Mouse (Mus musculus): ENCODE measurements around the gene Endod1. TPM values are rescaled to one million over a fixed set of nuclear protein-coding genes. Genes with fewer than 3 reads are reported as not detected.
A peak's percentile ranks its signal among the peaks of the same experiment; 100 is the strongest.

Gene Endod1
- polyA plus RNA-seq, 1 experiment, result 35.0 TPM

DNA sequence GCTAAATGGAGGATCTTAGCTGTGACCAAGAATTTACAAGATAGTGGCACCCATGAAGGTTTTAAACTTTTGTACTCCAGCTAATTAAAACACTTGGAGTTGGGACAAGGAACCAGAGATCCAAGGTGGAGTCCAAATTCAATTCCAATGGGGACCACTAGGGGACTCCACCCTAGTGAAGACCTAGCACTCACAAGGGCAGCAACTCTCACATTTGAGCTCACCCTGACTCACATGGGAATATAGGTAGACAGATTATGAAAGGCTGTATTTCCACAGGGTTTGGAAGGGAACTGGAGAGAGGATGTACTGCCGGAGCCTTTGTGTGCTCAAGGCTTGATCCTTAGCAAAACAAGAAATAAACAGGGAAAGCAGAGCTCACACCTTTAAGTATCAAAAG, 9.0 kb upstream of the Endod1 start:
- H3K27ac ChIP-seq (ENCODE audit: insufficient read depth, low read length), result no peak overlapping the region
- 91% methylated on average over 1 of the region's 1 CpGs for WGBS
- H3K4me1 ChIP-seq (ENCODE audit: control insufficient read depth, insufficient read depth, insufficient read length), result no peaks in the 10 kb centered on the region
- H3K4me3 ChIP-seq (ENCODE audit: extremely low read depth, insufficient read depth, insufficient read length), result no peak overlapping the region
- TF ChIP-seq POLR2A (IDR thresholded peaks at IDR 0.05; ENCODE audit: low read depth, low read length) (no peak), CTCF (IDR thresholded peaks at IDR 0.05; ENCODE audit: extremely low read depth, insufficient read depth, insufficient read length, insufficient replicate concordance) (no peak)
- no peaks in the 10 kb centered on the region for H3K36me3 ChIP-seq (ENCODE audit: control insufficient read depth, insufficient read depth, low read length)
- DNase-seq (ENCODE audit: low read depth in 1 of 2, low spot score in 2 of 2), result no peak
- H3K27me3 ChIP-seq (ENCODE audit: control insufficient read depth, insufficient read depth, low read length), result no peaks in the 10 kb centered on the region

DNA sequence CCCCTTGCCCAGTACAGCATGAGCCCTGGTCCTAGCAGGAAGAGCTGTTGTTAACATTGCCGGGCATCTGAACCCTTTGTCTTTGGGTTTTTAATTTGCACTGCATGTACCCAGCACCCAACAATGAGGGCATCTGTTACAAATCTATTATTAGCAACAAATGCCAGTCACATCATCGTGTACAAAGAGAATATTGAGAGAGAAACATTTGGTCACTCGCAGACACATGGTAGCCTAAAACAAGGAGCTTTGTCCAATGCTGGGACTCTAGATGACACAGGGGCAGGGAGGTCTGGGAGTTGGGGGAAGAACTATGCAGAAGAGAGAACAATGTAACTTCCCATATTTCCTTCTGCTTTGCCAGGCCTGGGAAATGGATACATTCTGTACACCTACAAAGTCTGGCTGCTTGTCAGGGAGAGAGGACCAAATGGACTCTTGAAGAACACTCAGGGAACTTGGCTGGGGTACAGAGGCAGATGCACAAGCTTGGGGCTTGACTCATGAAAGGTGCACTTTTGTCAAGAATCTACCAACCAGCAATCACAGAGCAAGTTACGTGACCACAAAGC, 7.8 kb upstream of the Endod1 start:
- whole genome bisulfite sequencing, result 82% methylated on average over 4 of the region's 4 CpGs
- H3K4me3 ChIP-seq (ENCODE audit: extremely low read depth, insufficient read depth, insufficient read length), result no peak overlapping the region
- no peak overlapping the region for H3K27ac ChIP-seq (ENCODE audit: insufficient read depth, low read length)
- H3K36me3 ChIP-seq (ENCODE audit: control insufficient read depth, insufficient read depth, low read length), result no peaks in the 10 kb centered on the region
- no peaks in the 10 kb centered on the region for H3K4me1 ChIP-seq (ENCODE audit: control insufficient read depth, insufficient read depth, insufficient read length)
- TF ChIP-seq CTCF (IDR thresholded peaks at IDR 0.05; ENCODE audit: extremely low read depth, insufficient read depth, insufficient read length, insufficient replicate concordance), result no peak
- no peak for TF ChIP-seq POLR2A (IDR thresholded peaks at IDR 0.05; ENCODE audit: low read depth, low read length)
- no peak for DNase-seq (ENCODE audit: low read depth in 1 of 2, low spot score in 2 of 2)
- no peaks in the 10 kb centered on the region for H3K27me3 ChIP-seq (ENCODE audit: control insufficient read depth, insufficient read depth, low read length)

DNA sequence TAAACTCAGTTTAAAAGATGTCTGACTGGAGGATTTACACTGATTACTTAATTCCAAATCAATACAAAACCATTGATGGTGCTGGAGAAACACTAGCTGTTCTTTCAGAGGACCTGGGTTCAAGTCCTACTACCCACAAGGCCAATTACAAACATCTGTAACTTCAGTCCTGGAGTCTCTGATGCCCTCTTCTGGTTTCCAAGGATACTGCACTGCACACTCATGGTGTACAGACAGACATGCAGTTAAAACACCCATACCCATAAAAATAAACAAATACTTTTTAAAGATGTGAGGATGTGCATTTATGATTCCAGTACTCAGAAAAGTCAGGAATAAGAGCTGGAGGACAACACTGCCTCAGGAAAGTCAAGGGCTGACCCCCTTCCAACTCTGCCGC, 6.7 kb upstream of the Endod1 start:
- no peak for DNase-seq (ENCODE audit: low read depth in 1 of 2, low spot score in 2 of 2)
- no peaks in the 10 kb centered on the region for H3K36me3 ChIP-seq (ENCODE audit: control insufficient read depth, insufficient read depth, low read length)
- 92% methylated on average over 1 of the region's 1 CpGs for WGBS

DNA sequence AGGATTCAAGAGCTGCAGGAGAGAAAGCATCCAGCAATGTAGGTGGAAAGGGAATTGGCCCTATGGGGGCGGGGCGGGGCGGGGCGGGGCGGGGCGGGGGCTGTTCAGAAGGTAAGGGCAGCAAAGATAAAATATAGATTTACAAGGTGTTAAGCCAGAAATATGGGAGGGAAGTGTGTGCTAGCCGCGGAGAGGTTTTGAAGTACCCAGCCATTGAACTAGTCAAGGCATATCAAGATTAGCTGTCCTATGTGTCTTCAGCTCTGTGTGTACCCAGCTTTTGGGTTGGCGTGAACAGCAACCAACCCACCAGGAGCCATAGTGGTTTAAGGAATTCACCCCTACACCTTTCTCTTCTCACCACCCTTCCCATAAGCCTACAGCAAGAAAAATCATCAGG, 5.5 kb upstream of the Endod1 start:
- no peak for DNase-seq (ENCODE audit: low read depth in 1 of 2, low spot score in 2 of 2)
- 83% methylated on average over 9 of the region's 9 CpGs for WGBS
- Histone ChIP-seq H3K4me1 (ENCODE audit: control insufficient read depth, insufficient read depth, insufficient read length) (0 out of 2 replicates have a peak, but pooled peaks cover under 1% of the 10 kb centered on the region), H3K27ac (ENCODE audit: insufficient read depth, low read length) (no peak overlapping the region), H3K36me3 (ENCODE audit: control insufficient read depth, insufficient read depth, low read length) (no peaks in the 10 kb centered on the region), H3K4me3 (ENCODE audit: extremely low read depth, insufficient read depth, insufficient read length) (no peak overlapping the region), H3K27me3 (ENCODE audit: control insufficient read depth, insufficient read depth, low read length) (no peaks in the 10 kb centered on the region)
- no peak for TF ChIP-seq CTCF (IDR thresholded peaks at IDR 0.05; ENCODE audit: extremely low read depth, insufficient read depth, insufficient read length, insufficient replicate concordance)
- no peak for TF ChIP-seq POLR2A (IDR thresholded peaks at IDR 0.05; ENCODE audit: low read depth, low read length)

More for the DNA sequence above, 6.7 kb upstream of the Endod1 start:
- Histone ChIP-seq H3K27me3 (ENCODE audit: control insufficient read depth, insufficient read depth, low read length) (no peaks in the 10 kb centered on the region), H3K4me1 (ENCODE audit: control insufficient read depth, insufficient read depth, insufficient read length) (no peaks in the 10 kb centered on the region), H3K4me3 (ENCODE audit: extremely low read depth, insufficient read depth, insufficient read length) (no peak overlapping the region), H3K27ac (ENCODE audit: insufficient read depth, low read length) (no peak overlapping the region)
- TF ChIP-seq POLR2A (IDR thresholded peaks at IDR 0.05; ENCODE audit: low read depth, low read length) (no peak), CTCF (IDR thresholded peaks at IDR 0.05; ENCODE audit: extremely low read depth, insufficient read depth, insufficient read length, insufficient replicate concordance) (peak; percentile 7; the same call in 1 of the 2 replicates)

DNA sequence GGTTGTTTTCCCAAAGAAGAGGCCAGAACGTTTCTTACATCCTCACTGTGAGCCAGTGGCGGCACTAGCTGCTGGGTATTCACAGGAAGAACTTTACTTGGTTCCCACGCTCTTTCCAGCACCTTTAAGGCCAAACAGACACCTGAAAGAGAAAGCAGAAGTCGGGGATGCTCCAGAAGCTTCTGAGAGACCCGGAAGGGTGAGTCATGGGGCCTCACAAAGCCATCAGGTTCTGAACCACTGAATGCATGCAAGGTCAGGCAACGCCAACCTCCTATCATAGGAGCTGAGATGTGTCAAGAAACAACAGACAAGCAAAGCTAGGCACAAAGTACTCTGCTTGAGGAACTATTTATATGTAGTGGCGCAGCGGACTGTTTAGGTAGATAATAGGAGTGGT, 4.4 kb upstream of the Endod1 start:
- DNase-seq (ENCODE audit: low read depth in 1 of 2, low spot score in 2 of 2), result peak; percentile 18 to 49
- WGBS, result 64% methylated on average over 8 of the region's 8 CpGs
- Histone ChIP-seq H3K27me3 (ENCODE audit: control insufficient read depth, insufficient read depth, low read length) (no peaks in the 10 kb centered on the region), H3K4me3 (ENCODE audit: extremely low read depth, insufficient read depth, insufficient read length) (no peak overlapping the region), H3K4me1 (ENCODE audit: control insufficient read depth, insufficient read depth, insufficient read length) (0 out of 2 replicates have a peak, but pooled peaks cover 3% of the 10 kb centered on the region), H3K36me3 (ENCODE audit: control insufficient read depth, insufficient read depth, low read length) (no peaks in the 10 kb centered on the region), H3K27ac (ENCODE audit: insufficient read depth, low read length) (0 out of 2 replicates have a peak overlapping the region, but pooled peaks have one; percentile 13)
- TF ChIP-seq CTCF (IDR thresholded peaks at IDR 0.05; ENCODE audit: extremely low read depth, insufficient read depth, insufficient read length, insufficient replicate concordance) (no peak), POLR2A (IDR thresholded peaks at IDR 0.05; ENCODE audit: low read depth, low read length) (no peak)

DNA sequence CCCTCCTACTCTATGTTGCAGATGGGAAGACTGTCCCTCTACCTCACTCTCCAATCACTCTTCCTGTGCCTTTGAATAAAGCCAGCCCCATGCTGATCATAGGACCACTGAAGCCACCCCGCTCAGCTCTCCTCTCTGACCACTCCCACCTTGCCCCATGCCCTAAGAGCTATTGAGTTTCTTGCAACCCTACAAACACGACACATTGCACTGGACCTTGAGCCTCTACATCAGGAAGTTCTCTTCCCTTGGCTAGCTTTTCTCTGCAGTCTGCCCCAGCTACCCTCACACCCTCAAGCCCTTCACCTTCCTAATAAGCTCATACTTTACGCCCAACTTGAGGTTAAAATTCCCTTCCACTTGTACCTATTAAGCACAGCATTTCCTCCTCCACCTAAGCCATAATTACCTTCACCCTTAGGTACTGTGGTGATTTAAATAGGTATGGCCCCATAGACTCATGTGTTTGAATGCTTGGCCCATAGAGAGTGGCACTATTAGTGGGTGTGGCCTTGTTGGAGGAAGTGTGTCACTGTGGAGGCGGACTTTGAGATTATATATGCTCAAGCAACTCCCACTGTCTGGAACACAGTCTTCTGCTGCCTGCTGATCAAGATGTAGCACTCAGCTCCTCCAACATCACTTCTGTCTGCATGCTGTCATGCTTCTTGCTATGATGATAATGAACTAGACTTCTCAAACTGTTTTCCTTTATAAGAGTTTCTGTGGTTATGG, 2.0 kb upstream of the Endod1 start:
- no peak for TF ChIP-seq POLR2A (IDR thresholded peaks at IDR 0.05; ENCODE audit: low read depth, low read length)
- no peak for TF ChIP-seq CTCF (IDR thresholded peaks at IDR 0.05; ENCODE audit: extremely low read depth, insufficient read depth, insufficient read length, insufficient replicate concordance)
- no peak overlapping the region for H3K4me3 ChIP-seq (ENCODE audit: extremely low read depth, insufficient read depth, insufficient read length)
- H3K4me1 ChIP-seq (ENCODE audit: control insufficient read depth, insufficient read depth, insufficient read length), result peaks cover 8% of the 10 kb centered on the region; the same call in 1 of the 2 replicates
- H3K27me3 ChIP-seq (ENCODE audit: control insufficient read depth, insufficient read depth, low read length), result no peaks in the 10 kb centered on the region
- 97% methylated on average over 4 of the region's 4 CpGs for WGBS
- no peak for DNase-seq (ENCODE audit: low read depth in 1 of 2, low spot score in 2 of 2)
- no peaks in the 10 kb centered on the region for H3K36me3 ChIP-seq (ENCODE audit: control insufficient read depth, insufficient read depth, low read length)
- H3K27ac ChIP-seq (ENCODE audit: insufficient read depth, low read length), result no peak overlapping the region
